Mouse (Mus musculus) layer of hippocampus, adult 8-10 months (tissue): ENCODE measurements around the gene Cwc25. TPM values are rescaled to one million over a fixed set of nuclear protein-coding genes. Genes with fewer than 3 reads are reported as not detected.

ENCODE experiments used
- DNase-seq, 2 experiments: peaks; one replicate each; pipeline ENCODE4 v3.0.0; 2022; ENCODE audit warnings: low spot score in 2 of 2
- total RNA-seq, 4 experiments: library from RNA; stranded (reverse); gene quantifications; 2 replicates each; pipeline ENCODE4 v1.2.4; 2022

Gene Cwc25
- total RNA-seq: 10 to 100 TPM; 18.6 to 22.2 (median 20.6) TPM

DNA sequence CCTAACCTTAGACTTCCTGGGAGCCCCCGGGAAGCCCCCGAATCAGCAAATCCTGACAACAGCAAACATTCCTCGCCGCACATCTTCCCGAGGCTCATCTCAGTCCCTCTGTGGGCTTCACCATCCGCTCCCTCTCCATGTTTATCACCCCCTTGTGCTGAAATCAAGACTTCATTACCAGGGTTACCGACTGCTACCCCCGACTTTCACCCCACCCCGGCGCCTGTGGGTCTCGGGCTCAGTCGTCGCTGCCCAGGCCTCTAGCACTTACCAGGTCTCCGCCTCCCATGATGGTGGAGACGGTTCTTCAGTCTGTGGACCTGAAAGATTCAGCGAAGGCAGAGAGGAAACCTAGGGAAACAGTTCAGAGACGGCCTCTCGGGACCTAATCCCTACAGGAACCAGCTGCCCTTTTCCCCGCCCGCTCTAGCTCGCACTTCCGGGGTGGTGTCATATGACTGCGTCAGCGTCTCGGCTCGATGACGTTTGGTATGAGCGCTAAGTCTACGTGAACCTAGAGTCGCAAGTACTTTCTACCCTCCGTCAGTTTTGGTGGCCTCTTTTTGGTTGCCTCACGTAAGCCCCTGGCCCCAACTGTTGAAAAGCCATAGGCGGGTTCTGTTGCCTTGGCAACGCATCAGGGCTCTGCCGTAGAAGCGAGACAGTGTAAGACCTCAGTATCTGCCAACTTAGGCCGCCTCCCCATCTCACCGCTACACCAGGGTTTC is at the start of gene Cwc25:
Gene Cwc25, minus strand, starts transcription at position 403 of the 728 bp plus-strand sequence.
- peak; percentile 95 to 96 for DNase-seq

DNA sequence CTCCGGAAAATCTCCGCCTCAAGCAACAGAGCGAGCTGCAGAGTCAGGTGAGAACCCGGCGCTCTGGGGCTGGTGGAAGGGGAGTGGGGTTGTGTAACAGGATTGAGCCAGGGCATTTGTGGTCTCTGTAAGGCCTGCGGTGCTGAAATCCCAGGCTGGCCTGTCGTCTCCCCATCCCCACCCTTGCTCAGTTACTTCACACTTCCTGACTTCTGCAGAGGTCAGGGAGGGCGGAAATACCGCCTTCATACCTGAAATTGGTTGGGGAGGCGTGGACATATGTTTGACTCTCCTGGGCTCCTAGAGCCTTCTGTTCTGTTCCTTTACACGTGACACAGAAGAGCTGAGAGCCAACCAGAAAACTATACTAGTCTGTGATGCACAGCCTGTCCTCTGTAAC is 49.4 kb upstream of the Cwc25 start:
- DNase-seq: no peak

DNA sequence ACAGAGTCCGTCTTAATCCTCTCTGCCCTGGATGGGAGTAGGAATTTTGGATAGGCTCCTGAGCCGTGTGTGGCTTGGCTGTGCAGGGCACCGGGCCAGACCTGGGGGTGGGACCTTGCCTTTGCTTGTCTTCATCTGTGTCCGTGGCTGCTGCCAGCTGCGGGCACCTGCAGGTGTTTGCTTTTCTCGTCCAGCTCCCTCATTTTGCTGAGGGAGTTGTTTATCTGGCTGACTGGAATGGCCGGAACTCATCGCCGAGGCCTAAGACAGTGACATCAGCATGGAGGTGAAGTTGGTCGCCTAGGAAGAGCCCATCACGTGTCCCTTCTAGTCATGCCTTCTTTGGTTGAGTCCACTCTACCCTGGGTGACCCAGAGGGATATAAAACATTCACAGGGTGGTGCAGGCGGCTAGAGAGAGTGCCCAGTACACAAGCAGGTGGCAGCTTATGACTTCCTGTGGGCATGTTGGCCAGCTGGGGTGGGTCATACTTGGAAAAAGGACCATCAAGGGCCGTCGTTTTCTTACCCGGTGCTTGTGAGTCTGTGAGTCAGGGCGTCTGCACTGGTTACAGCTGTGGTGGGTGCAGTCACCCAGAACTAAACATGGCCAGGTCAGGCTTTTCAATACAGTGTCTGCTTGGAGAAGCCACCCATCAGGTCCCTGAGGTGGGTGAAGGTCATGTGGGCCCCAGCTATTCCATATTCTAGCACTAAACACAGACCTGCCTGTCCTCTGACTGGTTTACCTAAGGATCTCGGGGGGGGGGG is 47.6 kb upstream of the Cwc25 start:
- no peak for DNase-seq

DNA sequence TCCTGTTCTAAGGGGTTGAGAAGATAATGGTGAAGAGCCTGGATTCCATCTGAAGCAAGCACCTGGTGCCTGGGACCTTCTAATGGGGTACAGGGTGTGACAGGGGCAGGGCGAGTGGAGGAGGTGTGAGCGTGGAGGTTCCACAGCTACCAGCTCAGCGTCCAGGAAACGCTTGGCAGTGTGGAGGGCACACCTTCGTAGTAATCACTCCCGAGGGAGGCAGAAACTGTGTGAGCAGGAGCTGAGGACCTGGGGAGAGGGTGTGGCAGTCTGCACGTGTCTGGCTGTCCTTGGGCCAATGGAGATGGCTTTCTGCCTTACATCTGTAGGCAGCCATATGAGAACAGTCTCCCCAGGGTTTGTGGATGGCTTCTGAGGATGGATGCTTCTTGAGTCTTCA is 46.7 kb upstream of the Cwc25 start:
- DNase-seq: no peak

DNA sequence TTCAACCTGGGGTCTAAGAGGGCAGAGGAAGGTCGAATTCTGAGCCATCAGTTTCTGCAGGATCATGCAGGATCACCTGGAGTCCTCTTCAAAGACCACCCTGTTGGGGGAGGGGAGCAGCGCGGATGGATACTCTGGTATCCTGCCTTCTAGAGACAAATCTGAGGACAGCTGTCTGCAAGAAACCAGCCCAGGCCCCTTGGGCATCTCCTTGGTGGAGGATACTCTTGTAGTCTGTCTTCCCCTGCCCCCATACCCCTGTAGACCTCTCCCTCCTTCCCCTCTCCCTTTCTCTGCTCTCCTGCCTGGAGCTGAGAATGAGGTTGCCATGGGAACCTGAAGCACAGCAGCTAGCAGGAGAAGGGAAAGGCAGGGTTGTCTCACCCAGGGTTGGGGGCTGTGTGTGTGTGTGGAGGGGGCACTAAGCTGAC is 46.1 kb upstream of the Cwc25 start:
- no peak for DNase-seq

DNA sequence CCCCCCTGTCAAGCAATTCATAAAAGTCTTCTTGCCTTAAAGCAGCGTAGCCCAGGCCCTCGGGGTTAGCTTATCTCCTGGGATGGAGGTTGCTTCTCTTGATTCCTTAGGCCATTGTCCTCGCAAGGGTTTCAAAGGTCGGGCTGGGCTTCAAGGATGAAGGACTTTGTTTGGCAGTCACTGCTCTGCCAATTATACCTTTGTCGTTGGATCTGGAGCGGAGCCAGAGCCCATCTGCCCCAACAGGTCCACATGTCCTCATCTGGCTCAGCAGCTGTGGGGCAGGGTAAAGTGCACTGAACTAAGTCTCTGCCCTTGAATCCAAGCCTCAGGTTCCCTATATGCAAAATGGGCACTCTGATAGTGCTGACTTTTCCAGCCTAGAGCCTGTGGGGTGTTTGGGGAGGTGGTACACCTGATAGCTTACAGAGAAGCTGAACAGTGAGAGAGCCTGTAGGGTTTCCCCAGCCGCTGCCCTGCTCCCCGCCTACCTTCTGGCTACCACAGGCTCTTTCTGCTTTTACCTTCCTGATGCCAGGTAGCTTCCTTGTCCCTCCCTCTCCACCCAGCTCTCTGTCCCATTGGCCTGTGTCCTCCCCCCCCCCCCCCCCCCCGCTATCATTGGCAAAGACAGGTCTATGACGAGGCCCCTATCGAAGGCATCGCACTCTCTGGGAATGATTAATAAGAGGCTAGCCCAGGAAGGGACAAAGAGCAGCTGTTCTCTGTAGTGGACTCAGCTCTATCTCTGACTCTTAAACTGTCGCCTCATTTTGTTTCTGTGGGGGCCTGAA is 45.4 kb upstream of the Cwc25 start:
- DNase-seq: no peak

DNA sequence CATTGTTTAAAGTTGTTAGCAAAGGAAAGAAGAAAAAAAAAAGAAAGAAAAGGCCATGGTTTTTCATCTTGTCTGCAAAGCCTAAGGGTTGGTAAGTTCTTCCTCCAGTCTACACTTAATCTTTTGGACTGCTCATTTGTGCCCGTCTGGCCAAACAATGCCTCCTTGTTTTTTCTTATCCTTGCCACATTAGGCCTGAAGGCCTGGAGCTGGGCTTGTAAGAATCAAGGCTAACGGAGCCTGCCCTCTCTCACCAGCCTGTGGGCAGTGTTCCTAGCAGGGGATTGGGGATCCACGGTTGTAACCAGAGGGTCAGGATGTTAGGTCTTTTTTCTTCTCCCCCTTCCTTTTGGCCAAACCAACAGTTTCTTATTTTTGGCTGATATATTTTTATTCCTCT is 44.6 kb upstream of the Cwc25 start:
- DNase-seq: no peak

DNA sequence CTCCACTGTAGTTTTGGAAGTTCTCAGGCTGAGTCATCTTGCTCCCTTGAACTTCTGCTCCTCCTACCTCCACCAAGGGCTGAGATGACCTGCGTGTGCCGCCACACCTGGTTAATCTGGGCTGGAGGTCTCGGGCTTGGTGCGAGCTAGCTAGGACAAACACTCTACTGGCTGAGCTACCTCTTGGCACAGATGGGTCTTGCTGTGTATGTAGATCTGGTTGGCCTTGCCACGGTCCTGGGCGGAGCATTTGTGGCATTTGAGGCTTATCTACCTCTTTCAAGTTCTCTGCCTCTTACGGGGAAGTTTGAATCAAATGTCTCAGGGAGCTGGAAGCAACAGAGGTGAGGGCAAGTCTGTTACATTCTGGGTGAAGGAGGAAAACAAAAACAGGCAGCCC is 44.0 kb upstream of the Cwc25 start:
- DNase-seq: no peak

DNA sequence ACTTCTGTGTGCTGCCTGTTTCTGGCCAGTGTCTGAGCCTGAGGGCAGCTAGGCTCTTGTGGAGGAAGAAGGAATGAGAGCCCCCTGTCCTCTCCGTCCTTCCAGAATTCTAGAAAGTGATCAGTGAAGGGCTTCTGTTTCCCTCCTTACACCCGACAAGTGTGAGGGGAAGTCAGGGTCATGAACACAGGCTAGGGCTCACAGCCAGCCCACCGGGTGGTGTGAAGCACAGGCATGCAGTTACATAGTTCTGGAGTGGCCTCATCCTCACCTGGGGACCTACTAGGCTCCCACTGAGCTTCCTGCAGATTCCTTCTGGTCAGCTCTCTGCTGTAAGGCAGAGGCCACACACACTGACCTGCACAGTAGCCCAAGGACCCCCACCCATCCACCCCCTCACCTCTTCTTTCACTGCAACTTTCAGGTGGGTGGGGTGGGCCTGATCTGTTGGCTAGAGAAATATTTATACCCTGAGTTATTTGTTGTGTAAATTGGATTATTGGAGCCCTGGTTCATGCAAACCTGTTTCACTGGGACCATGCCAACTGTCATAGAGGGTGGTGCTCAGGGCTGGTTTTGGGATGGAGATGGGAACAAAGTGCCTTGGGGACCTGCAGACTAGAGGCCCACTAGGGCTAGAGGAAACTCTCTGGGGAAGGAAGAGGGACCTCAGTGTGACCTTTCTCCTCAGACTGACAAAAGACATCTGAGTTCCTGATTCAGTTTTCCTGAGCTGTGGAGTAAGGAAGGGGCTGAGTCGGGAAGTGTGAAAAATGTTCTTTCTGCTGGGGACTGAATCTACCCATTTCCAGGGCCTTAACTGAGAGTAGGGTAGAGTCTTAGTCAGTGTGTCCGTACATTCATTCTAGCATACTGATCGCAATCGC is 43.1 kb upstream of the Cwc25 start:
- DNase-seq: no peak

DNA sequence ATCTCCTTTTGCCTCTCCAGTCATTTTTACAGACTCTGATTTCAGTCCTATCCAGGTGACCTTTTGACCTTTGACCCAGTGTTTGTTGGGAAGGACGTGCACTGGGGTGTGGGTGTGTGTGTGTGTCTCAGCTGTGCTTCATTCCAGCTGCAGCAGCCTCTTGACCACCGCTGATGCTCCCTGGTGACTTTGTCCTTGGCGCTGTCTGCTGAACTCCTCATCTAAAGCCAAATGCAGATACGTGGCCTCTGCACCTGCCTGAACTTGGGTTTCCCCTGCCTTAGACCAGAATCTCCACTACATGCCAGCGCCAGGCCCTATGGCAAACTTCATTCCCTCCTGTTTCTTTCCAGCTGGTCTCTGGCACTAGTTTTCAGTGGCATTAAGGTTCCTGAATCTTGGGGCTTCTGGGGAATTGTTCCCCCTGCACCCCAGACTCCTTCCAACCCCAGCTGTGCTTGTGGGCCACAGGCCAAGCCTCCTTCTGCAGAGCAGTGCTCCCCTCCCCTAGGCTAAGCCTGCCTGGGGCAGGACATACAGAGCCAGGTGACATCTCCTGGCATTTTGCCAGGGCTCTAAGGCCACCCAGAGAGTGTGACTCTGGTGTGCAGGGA is 42.4 kb upstream of the Cwc25 start:
- no peak for DNase-seq

DNA sequence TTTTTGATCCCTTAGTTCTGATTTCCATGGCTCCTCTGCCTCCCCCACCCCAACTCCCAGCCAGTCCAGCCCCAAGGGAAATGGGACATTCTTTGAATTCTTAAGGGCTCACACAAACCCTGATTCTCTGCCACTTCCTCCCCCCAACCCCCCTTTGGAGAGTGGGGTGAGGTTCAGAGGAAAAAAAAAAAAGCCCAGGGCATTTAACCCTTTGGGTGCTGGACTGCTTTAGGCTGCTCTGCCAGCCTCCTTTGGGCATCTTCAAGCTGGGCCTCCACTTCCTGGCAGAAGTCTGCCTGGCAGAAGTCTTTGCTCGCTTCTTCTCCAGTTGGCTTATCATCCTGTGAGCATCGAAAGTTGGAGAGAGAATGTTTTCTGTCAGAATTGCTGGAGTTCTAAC is 41.7 kb upstream of the Cwc25 start:
- no peak for DNase-seq

DNA sequence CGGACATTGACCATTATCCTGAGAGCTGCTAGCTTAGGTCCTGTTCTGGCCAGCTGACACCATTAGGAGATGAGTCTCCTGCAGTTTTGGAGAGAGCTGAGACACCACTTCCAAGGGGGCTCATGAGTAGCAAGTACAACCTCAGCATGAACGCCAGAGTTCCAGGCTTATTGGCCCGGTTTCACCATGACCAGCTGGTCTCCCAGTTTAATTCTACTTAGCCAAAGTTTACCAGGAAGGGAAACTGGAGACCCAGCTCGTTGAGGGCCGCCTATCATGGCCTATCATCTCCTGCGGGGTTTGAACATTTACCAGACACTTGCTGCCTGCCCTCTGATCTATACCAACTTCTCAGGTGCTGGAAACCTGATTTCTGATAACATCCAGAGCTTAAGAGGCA is 41.3 kb upstream of the Cwc25 start:
- DNase-seq: no peak

DNA sequence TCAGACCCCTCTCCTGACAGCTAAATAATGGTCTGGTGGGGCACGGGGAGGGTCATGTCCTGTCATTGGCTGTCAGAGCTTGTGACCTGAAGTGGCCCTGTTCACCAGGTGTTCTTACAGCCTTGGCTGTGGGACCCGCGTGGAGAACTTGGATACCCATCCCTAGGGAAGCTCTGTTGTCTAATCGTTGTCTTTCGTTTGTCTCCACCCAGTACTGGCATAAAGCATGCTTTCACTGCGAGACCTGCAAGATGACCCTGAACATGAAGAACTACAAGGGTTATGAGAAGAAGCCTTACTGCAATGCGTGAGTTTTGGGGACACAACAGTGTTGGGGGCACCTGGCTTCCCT is 40.2 kb upstream of the Cwc25 start:
- DNase-seq: no peak

DNA sequence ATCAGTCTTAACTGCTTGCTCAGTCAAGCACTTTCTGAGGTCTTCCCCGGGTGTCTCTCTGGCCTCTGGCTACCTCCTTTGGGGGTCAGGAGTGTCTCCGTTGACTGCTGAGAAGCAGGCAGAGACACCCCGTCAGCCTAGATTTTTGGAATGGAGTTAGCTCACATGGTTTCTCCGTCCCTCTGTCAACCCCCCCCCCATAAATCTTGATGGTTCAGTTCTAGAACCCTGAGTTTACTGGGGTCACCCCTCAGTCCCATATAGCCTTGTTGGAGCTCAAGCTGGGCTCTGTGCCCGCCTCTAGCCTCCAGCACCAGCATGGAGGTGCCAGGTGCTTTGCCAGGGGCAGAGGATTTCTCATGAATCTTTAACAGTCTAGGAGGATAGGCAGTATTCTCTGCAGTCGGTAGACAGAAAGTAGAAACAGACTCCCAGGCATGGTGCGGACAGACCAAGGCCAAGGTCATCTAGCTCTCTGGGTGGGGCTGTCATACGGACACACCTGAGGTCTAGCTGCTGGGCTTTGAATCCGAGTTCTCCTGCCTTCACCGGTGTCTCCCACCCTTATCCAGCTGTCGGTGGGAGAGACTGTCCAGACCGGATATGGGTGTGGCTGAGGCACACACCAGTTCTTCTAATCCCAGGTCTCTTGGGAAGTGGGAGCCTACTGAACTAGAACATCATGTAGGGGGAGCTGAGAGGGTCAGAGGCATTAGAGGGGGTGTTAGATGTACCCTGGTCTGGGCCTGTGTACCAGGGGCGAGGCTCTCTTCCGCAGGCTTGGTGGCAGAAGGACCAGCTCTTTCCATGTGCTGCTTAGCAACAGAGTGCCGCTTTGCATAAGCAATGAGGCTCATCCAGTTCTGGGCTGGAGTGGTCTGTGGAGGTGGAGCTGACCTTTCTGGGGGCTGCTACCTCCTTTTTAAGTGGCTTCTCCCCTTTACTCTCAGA is 39.6 kb upstream of the Cwc25 start:
- DNase-seq: no peak

DNA sequence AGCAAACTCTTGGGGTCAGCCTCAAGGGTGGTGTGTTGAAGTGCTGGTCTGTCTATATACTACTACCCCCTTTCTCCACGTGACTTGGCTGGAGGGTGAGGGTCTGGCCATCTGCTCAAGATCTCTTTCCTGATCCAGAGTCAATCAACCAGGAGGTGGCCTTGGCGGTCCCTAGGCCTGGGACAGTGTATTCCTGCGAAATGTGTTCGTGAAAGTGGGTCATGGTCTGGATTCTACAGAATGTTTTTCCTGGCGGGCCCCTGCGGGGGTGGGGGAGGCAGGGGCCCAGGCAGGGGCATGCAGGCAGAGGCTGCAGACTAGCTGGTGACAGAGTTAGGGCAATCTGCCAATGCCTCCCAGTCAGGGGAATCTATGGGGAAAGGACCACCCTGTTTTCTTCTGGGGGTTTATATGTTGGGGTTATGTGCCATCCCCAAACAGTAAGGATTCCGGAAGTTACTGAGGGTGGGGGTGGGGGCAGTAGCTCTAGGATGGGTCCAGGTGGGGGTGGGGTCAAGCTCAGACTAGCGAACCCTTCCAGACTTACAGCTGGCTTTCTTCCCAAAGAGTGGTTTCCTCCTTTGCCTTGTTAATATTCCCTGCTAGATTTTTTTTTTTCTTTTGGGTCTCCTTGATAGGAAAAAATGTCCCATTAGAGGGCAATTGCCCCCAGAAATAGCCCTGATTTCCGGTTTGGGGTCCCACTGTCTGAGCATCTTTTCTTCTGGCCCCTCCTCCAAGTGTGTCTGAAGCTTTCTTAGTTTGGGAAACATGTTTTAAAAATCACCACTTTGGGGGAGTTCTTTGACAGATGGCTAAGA is 38.7 kb upstream of the Cwc25 start:
- no peak for DNase-seq

DNA sequence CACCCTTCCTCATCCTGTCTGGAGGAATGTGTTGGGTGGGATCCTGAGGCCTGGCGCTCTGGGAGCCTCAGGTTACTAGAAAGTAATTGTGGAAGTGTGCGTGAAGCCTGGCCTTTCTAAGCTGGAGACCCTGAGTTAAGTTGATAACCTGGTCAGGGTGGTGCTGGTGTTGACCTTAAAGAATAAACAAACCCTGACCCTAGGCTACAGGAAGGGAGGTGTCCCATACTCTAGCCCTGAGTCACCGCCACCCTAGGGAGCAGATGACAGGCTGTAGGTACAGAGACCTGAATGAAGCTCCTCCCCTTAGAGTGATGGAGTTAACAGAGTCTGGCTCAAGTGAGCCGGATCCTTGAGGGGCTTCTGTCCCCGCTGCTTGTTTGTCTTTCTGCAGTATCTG is 37.5 kb upstream of the Cwc25 start:
- no peak for DNase-seq

DNA sequence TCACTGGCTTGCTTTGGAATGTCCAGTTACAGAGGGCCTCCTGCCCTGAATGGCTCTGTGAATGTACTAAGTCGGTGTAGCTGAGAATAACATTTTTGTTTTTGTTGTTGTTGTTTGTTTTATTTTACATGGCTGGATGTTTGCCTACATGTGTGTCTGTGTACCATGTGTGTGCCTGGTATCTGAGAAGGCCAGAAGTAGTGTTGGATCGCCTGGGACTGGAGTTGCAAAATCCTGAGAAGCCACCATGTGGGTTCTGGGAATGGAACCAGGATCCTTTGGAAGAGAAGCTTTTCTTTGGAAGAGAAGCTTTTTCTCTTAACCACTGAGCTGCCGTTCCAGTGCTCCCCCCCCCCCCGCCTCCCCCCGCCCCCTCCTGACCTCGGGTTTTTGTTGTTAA is 36.1 kb upstream of the Cwc25 start:
- DNase-seq: no peak

DNA sequence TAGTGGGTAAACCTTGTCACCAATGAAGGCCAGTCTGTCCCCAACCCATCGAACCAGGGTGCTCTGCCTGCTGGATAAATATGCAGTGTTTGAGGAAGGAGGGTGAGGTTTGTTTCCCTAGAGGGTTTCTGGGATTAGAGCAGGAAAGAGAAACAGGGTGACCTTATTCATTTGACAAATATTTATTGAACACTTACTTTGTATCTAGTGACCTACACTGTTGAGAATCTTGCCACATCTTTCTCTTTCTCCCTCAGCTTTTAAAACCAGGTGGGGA is 35.8 kb upstream of the Cwc25 start:
- DNase-seq: no peak
